Mouse (Mus musculus): ENCODE data around the gene Cfap74. TPM values are rescaled to one million over a fixed set of nuclear protein-coding genes. Genes with fewer than 3 reads are reported as not detected.
"Not testable (repeated sequence)": the region's sequence is repeated elsewhere in the genome, so short reads cannot be mapped to it uniquely, and the experiment has no call there.

The Cfap74 gene
- total RNA-seq, 2 experiments from 2014 or later: 0.62 to 0.66 TPM

DNA sequence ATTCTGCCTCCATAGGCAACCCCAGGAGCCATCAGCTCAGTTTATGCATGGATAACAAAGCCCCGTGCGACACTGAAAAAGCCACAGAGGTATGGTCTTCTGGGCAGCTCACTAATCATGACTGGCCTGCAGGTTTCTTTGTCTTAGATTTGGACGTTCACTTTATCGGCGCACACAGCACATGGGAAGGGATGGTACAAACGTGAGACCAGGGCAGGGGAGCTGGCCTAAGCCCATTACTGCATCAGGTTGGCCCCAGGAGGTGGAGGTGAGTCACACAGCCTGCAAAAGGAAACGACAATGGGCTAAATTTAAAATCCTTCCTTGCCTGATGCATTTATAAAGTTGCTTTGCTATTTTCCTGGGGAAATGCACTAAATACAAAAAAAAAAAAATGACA is 7.9 kb upstream of the Cfap74 start:
- intact Hi-C loops (cut with DNase I; ENCODE audit: low total_unique reads): no loop called here
- no peak for DNase-seq

DNA sequence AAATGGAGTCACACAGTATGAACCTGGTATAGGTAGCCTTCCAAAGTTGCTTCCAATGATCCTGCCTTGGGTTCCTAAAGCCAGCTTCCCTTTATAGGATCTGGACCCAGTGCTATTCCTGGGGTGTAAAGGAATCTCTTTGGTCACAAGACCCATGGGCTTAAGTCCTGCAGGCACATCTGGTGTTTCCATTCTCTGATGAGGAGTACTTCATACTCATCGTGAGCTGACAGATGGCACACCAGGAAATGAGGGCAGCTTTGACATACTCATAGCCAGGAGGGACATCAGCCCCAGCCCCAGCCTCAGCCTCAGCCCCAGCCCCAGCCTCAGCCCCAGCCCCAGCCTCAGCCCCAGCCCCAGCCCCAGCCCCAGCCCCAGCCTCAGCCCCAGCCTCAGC is 6.5 kb upstream of the Cfap74 start:
- no peak for DNase-seq
- intact Hi-C loops (cut with DNase I; ENCODE audit: low total_unique reads): no loop called here

DNA sequence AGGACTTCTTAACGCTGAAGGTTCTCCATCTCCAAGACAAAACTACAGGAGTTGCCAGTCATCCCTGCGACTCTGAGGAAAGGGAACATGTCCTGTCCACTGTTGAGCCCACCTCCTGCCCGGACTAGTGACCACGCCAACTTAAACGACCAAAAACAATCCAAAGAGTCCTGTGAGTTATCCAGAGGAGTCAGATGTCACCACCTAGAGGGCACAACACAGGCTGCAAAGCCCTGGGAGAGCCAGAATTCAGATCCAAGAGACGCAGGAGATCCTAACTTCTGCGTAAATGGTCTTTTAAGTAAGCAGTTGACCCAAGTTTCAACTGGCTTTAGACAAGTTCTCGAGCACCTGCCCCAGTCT is 314 bp upstream of the Cfap74 start:
- intact Hi-C loops (cut with DNase I; ENCODE audit: low total_unique reads): no loop called here
- DNase-seq: no peak

DNA sequence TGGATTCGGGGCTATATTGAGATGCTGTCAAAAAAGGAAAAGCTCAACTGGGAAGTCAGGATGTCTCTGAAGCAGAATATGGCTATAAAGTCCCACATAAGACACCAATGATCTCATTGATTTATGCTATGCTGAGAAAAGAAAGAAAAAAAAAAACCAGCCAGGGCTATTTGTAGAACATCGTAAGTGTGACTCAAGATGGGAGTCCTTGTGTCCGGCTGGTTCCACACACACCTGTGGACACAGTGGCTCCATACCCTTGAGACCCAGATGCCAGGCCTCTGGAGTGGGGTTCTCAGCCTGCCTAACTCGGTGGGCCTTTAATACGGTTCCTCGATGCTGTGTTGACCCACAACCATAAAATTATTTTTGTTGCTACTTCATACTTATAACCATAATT is 3.1 kb downstream of the Cfap74 start:
- intact Hi-C loops (cut with DNase I; ENCODE audit: low total_unique reads): no loop called here
- DNase-seq: no peak

DNA sequence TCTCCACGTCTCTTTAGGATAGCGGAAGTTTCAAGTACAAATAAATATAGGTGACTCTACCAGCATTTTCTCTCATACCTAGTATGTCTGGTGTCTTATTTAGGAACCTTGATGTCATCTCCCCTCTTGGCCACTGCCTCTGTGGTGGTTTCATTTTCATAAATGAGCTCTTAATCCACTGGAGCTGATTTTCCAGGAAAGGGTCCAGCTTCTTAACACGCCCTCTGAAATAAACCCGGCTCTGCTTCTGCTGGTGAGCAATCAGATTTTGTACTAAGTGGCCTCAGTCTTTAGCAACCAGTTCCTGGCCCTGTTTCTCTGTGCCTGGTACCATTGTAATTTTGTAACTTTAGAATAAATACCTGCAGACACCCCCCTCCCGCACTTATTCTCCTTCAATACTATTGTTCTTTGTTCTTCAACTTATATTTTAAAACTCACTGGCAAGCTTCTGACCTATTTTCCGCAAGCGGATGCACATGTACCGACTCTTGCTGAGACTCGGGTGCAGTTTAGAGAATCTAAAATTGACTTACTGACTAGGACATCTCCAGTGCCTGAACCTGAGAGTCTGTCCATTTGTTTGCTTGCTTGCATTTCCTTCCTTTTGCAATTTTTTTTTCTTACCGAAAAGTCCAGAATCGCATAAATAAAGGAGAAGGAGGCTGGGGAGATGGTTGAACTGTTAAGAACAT is 4.8 kb downstream of the Cfap74 start:
- intact Hi-C loops (cut with DNase I; ENCODE audit: low total_unique reads): no loop called here
- DNase-seq: peak; percentile 9

DNA sequence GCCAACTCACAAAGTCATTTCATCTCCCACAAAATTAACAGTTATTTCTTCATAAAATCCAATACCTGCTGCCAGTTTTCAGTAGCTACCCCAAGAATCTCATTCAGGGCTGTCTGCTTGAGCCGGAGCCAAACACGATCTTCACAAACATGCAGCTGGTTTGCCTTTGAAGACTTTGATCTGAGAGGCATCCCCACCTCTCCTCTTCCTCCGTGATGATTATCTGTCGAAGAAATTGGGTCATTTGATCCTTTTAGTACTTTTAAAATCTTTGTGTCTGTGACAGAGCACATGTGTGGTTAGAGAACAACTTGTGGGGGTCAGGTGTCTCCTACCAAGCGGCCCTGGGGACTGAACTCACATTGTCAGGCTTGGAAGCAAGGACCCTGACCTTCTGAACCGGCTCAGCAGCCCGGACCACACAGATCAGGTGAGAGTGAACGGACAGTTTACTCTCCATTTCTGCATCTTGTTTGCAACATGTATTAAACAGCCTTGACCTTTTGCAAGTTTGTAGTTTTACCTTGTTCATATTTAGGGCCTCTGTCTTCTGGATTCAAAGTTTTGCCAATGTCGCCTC is 5.8 kb downstream of the Cfap74 start:
- no peak for DNase-seq
- intact Hi-C loops (cut with DNase I; ENCODE audit: low total_unique reads): no loop called here

DNA sequence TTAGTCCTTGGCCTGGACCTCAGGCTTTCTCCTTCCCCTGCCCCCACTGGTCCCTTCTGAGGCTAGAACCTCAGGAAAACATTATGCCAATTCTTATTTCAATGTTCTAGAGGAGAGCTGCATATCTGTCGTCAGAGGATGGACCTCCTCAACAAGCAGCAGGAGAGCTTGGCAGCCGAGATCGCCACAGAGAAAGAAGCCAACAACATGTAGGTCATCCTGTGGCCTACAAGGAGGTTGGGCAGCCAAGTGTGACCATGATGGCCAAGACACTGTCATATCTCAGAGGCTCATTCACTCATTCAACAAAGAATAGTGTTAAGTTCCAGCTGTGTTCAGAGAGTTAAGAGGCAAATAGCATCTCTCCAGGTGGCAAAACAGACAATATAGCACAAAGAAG is 11.1 kb downstream of the Cfap74 start:
- intact Hi-C loops (cut with DNase I; ENCODE audit: low total_unique reads): no loop called here
- DNase-seq: no peak

DNA sequence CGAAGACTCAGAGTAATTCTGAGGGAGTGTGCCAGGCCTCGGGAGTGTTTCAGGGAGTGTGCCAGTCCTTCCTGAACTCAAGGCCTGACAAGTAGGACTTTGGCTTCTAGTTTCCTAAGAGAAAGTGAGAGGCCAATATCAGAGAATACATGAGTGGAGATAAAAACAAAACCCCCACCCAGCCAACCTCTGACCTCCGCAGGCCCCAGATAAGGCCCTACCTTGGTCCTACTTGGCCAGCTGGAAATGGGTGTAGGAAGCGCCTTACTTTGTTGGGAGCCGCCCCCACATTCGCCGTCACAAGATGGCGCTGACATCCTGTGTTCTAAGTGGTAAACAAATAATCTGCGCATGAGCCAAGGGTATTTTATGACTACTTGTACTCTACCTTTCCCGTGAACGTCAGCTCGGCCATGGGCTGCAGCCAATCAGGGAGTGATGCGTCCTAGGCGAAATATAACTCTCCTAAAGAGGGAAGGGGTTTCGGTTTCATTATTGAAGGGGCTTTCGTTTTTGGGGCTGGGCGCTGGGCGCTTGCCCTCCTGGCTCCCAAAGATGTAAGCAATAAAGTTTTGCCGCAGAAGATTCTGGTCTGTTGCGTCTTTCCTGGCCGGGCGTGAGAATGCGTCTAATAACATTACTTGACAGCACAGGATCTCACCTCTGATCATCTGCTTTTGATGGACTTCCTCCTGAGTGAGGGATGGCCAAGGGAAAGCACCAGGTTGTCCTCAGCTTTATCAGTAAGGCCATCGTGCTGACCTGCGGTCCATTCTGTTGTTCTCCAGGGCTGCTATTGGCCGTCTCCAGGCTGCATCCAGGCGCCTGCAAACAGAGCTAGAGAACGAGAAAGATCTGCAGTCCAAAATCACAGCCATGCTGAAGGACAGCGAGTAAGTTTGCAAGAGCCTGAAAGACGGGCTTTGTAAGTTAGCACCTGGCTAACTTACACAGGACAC is 12.7 kb downstream of the Cfap74 start:
- intact Hi-C loops (cut with DNase I; ENCODE audit: low total_unique reads); DNase-seq: not testable (repeated sequence)

DNA sequence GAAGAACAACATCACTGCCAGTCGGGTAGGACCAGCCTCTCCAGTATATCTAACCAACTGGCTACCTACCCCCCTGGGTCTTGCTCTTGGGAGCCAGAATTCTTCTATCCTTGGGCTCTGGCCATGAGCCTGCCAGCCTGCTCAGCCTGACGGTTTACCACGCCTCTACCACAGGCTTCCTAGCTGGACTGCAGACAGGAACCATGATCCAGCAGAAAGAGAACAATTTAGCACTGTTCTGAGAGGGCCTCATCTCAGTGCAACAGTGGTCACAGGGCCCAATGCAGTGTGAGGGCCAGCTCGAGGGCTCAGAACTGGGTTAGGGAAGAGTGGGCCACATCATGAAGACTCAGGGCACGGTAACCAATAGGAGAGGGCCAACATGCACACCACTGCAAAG is 15.0 kb downstream of the Cfap74 start:
- intact Hi-C loops (cut with DNase I; ENCODE audit: low total_unique reads): no loop called here
- DNase-seq: no peak

DNA sequence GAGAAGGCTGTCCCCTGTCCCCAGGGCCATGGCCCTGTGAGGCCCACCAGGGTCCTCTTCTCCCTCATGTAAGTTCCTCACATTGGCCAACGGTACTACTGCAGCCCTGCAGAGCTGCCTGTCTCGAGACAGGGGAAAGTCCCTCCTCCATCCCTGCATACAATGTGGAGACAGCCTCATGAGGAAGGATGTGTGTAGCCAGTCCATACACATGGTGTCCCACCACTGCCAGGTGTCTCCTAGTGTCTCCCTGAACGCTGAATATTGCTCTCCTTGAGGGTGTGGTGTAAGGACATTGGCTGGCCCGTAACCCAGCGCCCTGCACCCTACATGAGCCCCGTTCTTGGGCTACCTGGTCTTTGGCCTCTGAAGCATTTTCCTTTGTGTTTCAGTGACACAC is 17.3 kb downstream of the Cfap74 start:
- intact Hi-C loops (cut with DNase I; ENCODE audit: low total_unique reads): no loop called here
- no peak for DNase-seq

DNA sequence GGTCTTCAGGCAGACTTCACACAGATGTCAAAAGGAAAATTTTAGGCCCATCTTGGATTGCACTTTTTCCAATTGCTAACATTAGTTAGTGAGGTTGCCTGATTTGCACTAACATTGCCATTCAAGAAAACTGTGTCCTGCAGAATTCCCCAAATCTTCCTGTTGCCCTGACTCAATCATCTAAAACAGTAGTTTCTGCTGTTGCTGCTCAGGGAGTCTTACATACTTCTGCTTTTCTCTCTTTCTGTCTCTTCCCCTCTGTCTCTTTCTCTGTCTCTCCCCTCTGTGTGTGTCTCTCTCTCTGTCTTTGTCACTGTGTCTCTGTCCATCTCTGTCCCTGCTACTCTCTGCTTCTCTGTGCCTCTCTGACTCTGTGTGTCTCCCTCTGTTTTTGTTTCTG is 19.5 kb downstream of the Cfap74 start:
- DNase-seq: no peak
- intact Hi-C loops (cut with DNase I; ENCODE audit: low total_unique reads): no loop called here

DNA sequence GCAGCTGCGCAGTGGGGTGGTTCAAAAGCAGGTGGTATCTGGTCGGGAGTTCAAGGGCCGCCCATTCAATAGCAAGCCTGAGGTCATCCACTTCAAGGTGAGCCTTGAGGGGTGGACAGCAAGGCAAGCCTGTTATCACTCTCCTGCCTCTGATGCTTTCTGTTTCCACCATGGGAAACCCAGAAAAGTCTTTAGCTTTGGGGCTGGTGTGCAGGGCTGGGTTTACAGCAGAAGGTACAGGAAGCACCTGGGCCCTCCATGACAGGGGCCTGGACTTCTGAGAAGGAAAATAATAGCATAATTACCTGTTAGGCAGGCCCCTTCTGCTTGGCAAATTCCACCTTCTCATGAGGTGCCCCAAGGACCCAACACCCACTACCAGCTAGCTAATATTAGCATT is 20.2 kb downstream of the Cfap74 start:
- intact Hi-C loops (cut with DNase I; ENCODE audit: low total_unique reads): no loop called here
- DNase-seq: no peak

DNA sequence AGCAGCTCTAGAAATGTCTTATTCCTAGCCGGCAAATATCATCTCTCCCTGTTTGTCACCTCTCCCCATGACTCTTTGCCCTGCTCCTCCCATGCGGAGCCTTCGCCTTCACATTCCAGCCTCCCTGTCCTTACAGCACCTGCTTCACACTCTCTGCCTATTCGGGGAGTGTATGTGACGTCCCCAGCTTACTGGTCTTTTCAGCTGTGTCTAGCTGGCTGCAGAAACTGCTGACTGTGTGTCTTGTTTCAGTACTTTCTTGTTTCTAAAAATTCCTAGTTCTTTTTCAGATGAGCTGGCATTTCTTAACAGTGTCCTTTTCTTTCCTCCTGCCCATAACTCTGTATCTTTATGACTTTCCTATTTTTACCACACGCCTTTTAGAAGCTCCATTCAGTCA is 23.4 kb downstream of the Cfap74 start:
- intact Hi-C loops (cut with DNase I; ENCODE audit: low total_unique reads): no loop called here

DNA sequence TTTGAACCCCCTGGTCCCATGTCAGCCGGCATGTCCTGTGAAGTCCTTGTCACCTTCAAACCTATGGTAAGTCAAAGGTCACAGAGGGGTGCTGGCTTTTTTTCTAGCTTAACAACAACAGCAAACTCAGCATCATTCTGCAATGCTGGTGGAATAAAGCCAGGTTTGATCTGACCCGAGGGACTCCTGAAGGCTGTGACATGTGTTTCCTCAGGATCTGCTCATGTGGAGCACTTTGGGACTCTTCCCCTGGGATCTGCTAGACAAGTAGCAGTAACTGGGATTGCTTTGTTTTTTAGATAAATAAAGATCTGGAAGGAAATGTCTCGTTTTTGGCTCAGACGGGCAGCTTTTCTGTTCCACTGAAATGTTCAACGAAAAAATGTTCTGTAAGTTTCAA is 25.0 kb downstream of the Cfap74 start:
- intact Hi-C loops (cut with DNase I; ENCODE audit: low total_unique reads): no loop called here
- DNase-seq: no peak

More for the DNA sequence above, 23.4 kb downstream of the Cfap74 start:
- no peak for DNase-seq

DNA sequence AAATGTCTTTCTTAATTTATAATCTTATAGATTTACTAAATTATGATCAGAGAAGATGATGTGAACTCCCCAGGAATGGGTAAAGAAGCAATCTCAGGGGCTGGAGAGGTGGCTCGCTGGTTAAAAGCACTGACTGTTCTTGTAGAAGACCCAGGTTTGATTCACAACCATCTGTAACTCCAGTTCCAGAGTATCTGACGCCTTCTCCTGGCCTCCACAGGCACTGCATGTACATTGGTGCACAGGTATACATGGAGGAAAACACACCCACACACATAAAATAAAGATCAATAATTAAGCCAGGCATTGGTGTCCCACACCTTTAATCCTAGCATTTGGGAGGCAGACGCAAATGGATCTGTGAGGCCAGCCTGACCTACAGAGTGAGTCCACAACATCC is 33.8 kb downstream of the Cfap74 start:
- DNase-seq: no peak
- intact Hi-C loops (cut with DNase I; ENCODE audit: low total_unique reads): no loop called here

DNA sequence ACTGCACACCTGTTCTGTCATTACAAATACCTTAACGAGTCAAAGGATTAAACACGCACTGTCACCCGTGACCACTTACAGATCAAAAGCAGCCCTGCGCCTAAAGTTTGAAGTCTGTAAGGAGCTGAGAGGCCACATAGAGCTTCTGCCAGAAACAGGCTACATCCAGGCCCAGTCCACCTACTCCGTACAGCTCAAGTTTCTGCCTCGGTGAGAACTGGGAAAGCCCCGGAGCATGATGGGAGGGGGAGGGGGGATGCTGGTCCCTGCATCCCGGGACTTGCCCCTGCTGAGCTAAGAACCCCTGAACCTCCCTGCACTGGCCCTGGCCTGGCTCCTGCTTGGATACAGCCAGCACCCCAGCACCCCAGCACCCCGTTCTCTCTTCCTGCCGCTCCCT is 42.6 kb downstream of the Cfap74 start:
- no peak for DNase-seq
- intact Hi-C loops (cut with DNase I; ENCODE audit: low total_unique reads): no loop called here

DNA sequence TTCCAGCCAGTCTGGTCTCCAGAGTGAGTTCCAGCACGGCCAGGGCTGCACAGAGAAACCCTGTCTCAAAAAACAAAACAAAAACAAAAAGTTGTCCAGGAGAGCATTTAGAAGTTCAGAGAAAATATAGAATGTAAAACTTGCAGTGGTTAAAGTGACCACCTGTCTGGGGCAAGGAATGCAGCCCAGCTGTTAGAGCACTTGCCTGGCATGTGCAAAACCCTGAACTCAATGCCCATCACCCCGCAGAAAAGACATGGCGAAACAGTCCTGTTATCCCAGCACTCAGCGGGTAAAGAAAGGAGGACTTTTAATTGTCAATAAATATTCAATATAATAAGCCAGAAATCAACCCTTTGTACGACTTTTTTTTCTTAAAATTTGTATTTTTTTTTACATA is 49.6 kb downstream of the Cfap74 start:
- no peak for DNase-seq
- intact Hi-C loops (cut with DNase I; ENCODE audit: low total_unique reads): no loop called here

DNA sequence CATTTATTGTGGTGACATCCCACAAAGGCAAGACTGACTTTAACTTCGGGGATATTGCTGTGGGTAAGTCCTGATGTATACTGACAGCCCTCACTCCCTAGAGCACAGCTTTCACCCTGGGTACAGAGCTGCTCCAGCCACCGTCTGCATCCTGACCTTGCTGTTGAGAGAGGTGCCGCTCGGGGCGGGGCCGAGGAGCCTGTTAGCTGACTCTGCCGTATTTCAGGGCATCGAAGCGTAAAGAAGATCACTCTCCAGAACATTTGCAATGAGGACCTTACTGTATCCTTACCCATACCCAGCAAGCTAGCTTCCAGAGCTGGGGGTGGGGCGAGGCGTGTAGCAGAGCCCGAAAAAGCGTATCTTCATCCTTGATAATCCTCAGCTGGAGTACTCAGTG is 54.1 kb downstream of the Cfap74 start:
- intact Hi-C loops (cut with DNase I; ENCODE audit: low total_unique reads): no loop called here
- DNase-seq: no peak

DNA sequence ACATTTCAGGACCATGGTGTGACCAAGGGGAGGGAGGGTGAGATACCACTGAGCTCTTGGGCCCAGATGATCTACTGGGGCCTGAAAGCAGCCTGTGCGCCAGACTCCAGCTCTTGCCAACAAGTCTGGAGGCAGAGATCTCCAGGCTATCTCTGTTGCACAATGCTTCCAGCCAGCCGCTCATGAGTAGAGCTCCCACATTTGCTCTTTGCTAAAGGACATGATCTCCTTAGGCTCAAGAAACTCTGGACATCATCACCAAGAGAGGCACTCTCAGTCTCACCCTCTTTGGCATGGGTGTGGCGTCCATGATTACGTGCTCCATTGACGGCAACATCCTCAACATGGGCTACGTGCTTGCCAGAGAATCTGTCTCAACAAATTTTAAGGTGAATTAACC is 54.6 kb downstream of the Cfap74 start:
- DNase-seq: no peak
- intact Hi-C loops (cut with DNase I; ENCODE audit: low total_unique reads): no loop called here

DNA sequence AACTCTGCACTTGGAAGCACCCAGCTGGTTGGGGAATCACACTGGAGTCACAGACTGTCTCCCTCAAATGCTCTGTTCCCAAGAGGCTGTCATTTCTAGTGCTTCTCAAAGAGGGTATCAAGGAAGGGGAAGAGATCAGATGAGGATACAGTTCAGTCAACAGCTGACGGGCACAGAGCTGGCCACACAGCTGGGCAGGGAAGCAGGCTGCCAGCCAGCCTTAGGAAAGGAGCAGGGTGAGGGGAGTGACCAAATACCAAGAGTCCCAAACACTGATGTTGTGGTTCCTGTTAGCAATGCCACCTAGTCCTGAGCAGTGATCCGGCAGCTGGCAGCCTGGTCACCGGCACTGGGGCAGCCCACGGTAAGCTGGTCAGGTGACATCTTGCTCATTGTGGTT is 55.1 kb downstream of the Cfap74 start:
- intact Hi-C loops (cut with DNase I; ENCODE audit: low total_unique reads): no loop called here
- DNase-seq: no peak

DNA sequence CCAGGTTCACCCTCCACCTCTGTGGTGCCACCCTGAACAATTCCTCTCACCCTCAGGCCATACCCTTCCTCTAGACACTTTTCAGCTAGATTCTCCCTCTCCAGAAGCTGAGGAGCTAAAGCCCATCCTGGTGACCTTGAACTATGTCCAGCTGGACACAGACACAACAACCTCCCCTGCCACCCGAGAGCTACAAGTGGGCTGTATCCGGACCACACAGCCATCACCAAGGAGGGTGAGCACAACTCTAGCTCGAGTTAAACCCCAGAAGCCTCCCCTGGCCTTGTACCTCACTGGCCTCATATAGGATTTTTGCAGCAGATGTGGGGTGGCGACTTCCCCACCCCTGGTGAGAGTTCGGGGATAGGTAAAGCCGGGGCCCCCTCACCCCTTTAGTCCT is 56.6 kb downstream of the Cfap74 start:
- no peak for DNase-seq
- intact Hi-C loops (cut with DNase I; ENCODE audit: low total_unique reads): no loop called here
